8 mouse cellular contexts compared by ENCODE assay signal in the genomic region with DNA sequence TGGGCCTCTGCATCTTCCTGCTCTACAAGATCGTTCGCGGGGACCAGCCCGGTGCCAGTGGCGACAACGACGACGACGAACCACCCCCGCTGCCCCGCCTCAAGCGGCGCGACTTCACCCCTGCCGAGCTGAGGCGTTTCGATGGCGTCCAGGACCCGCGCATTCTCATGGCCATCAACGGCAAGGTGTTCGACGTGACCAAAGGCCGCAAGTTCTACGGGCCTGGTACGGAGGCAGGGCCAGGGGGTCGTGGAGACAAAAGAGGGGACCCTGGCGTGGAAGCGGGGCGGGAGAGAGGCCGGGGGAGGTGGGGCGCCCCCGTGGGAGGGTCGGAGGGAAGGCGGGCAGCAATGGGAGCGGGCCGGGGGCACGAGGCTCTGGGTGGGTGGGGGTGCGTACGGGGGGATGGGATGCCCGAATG. TPM values are rescaled to one million over a fixed set of nuclear protein-coding genes. Genes with fewer than 3 reads are reported as not detected.
A peak's percentile ranks its signal among the peaks of the same experiment; 100 is the strongest.
DNase-seq lines count a peak whose midpoint lies in the region; ATAC-seq lines count a peak whose summit lies in the region.

No protein-coding gene starts in this region.

- peak overlapping the region; percentile 55 for H3K4me2 ChIP-seq in kidney, embryonic 15.5 days
- peak overlapping the region; percentile 68 for H3K4me2 ChIP-seq in hindbrain, embryonic 13.5 days
- peak overlapping the region; percentile 57 for H3K4me2 ChIP-seq in midbrain, embryonic 13.5 days (replicated peaks)

- WGBS in kidney, embryonic 15.5 days, result 17% methylated on average over 41 of the region's 41 CpGs
- WGBS in hindbrain, embryonic 13.5 days, result 18% methylated on average over 41 of the region's 41 CpGs
- WGBS in midbrain, embryonic 13.5 days, result 28% methylated on average over 41 of the region's 41 CpGs

- DNase-seq in kidney, adult 11 months, result no peak
- DNase-seq in gastrocnemius, adult 18-20 months (ENCODE audit: low spot score), result no peak
- DNase-seq in frontal cortex, postnatal 14 days (ENCODE audit: low spot score in 2 of 2), result no peak
- no peak for DNase-seq in gastrocnemius, postnatal 36 days

- peak overlapping the region; percentile 69 for H3K9ac ChIP-seq in kidney, embryonic 15.5 days
- H3K9ac ChIP-seq in hindbrain, embryonic 13.5 days, result peak overlapping the region; percentile 89
- H3K9ac ChIP-seq in midbrain, embryonic 13.5 days (replicated peaks), result peak overlapping the region; percentile 82

- H3K9me3 ChIP-seq in kidney, embryonic 15.5 days (replicated peaks), result no peaks in the 10 kb centered on the region; the same call in 1 of the 2 replicates
- no peaks in the 10 kb centered on the region for H3K9me3 ChIP-seq in hindbrain, embryonic 13.5 days
- no peaks in the 10 kb centered on the region for H3K9me3 ChIP-seq in midbrain, embryonic 13.5 days

- ATAC-seq in kidney, embryonic 15.5 days (replicated peaks; ENCODE audit: low FRiP score), result peak; percentile 65
- peak; percentile 65 for ATAC-seq in hindbrain, embryonic 13.5 days (ENCODE audit: low FRiP score)
- ATAC-seq in midbrain, embryonic 13.5 days, result peak; percentile 74

- H3K36me3 ChIP-seq in kidney, embryonic 15.5 days, result peaks cover 6% of the 10 kb centered on the region; the same call in 1 of the 2 replicates
- no peaks in the 10 kb centered on the region; the same call in 1 of the 2 replicates for H3K36me3 ChIP-seq in hindbrain, embryonic 13.5 days
- H3K36me3 ChIP-seq in midbrain, embryonic 13.5 days, result peaks cover 11% of the 10 kb centered on the region; the same call in 1 of the 2 replicates

- peak overlapping the region; percentile 85 for H3K27ac ChIP-seq in kidney, embryonic 15.5 days
- peak overlapping the region; percentile 96 for H3K27ac ChIP-seq in brown adipose tissue, adult 24 weeks (replicated peaks; ENCODE audit: low read depth, low read length)
- peak overlapping the region; percentile 91 for H3K27ac ChIP-seq in hindbrain, embryonic 13.5 days
- peak overlapping the region; percentile 90 for H3K27ac ChIP-seq in midbrain, embryonic 13.5 days

- peak overlapping the region; percentile 65 for H3K4me3 ChIP-seq in kidney, embryonic 15.5 days (replicated peaks)
- peak overlapping the region; percentile 99 for H3K4me3 ChIP-seq in brown adipose tissue, adult 24 weeks (ENCODE audit: insufficient read depth, low read depth, low read length)
- peak overlapping the region; percentile 68 for H3K4me3 ChIP-seq in hindbrain, embryonic 13.5 days
- peak overlapping the region; percentile 67 for H3K4me3 ChIP-seq in midbrain, embryonic 13.5 days (replicated peaks)

- 0 out of 2 replicates have a peak, but pooled peaks cover 7% of the 10 kb centered on the region for H3K4me1 ChIP-seq in kidney, embryonic 15.5 days
- peaks cover 3% of the 10 kb centered on the region; the same call in 1 of the 2 replicates for H3K4me1 ChIP-seq in brown adipose tissue, adult 24 weeks (ENCODE audit: control insufficient read depth, insufficient read depth, insufficient read length, low read length)
- peaks cover 18% of the 10 kb centered on the region for H3K4me1 ChIP-seq in hindbrain, embryonic 13.5 days (replicated peaks)
- H3K4me1 ChIP-seq in midbrain, embryonic 13.5 days (replicated peaks), result peaks cover 22% of the 10 kb centered on the region

- intact Hi-C loops in gastrocnemius, postnatal 36 days (cut with DNase I), result no loop called here

- H3K27me3 ChIP-seq in kidney, embryonic 15.5 days, result no peaks in the 10 kb centered on the region
- H3K27me3 ChIP-seq in hindbrain, embryonic 13.5 days, result no peaks in the 10 kb centered on the region
- H3K27me3 ChIP-seq in midbrain, embryonic 13.5 days, result no peaks in the 10 kb centered on the region

RNA-seq across cellular contexts. Expression of gene Pgrmc1, which starts 0.4 kb away (rescaled TPM):
- polyA plus RNA-seq in kidney, embryonic 15.5 days (2015; fragmentation: Nextera tagmentation; extraction: Ambion mirVana), result 274 and 289 TPM in 2 replicates
- polyA plus RNA-seq in brown adipose tissue, adult 24 weeks (2012; ENCODE audit: insufficient read depth, insufficient read length, missing spikeins), result 105 and 109 TPM in 2 replicates
- polyA plus RNA-seq in hindbrain, embryonic 13.5 days (2015; fragmentation: Nextera tagmentation; extraction: Ambion mirVana), result 587 and 603 TPM in 2 replicates
- 610 and 651 TPM in 2 replicates for polyA plus RNA-seq in midbrain, embryonic 13.5 days (2015; fragmentation: Nextera tagmentation; extraction: Ambion mirVana)
- 10 to 100 TPM in 1 of 2 experiments, 1 to 10 TPM in 1; 7.3 to 10.6 TPM for total RNA-seq in gastrocnemius, adult 18-20 months (2021)
- total RNA-seq in gastrocnemius, postnatal 36 days (2021), result 1 to 10 TPM; 6.4 to 8.0 TPM

RNA-seq across cellular contexts. Expression of gene Akap17b, which starts 46.8 kb away (rescaled TPM):
- 3.4 and 3.7 TPM in 2 replicates for polyA plus RNA-seq in kidney, embryonic 15.5 days (2015; fragmentation: Nextera tagmentation; extraction: Ambion mirVana)
- polyA plus RNA-seq in brown adipose tissue, adult 24 weeks (2012; ENCODE audit: insufficient read depth, insufficient read length, missing spikeins), result 0.63 and 0.79 TPM in 2 replicates
- polyA plus RNA-seq in hindbrain, embryonic 13.5 days (2015; fragmentation: Nextera tagmentation; extraction: Ambion mirVana), result 5.6 TPM in 2 replicates
- 5.0 and 5.4 TPM in 2 replicates for polyA plus RNA-seq in midbrain, embryonic 13.5 days (2015; fragmentation: Nextera tagmentation; extraction: Ambion mirVana)
- 1 to 10 TPM; 1.8 to 1.9 TPM for total RNA-seq in gastrocnemius, adult 18-20 months (2021)
- 1 to 10 TPM; 1.7 to 1.8 TPM for total RNA-seq in gastrocnemius, postnatal 36 days (2021)
